Mouse (Mus musculus): ENCODE measurements around the gene Ptprb.

- TF ChIP-seq CTCF (IDR thresholded peaks at IDR 0.05; ENCODE audit: control insufficient read depth, insufficient read depth, insufficient read length) (no peak), USF1 (IDR thresholded peaks at IDR 0.05; ENCODE audit: low read depth) (no peak)
Measured at GRCm38 (mm10) chr10:116364759-116365158, 89.4 kb downstream of the Ptprb start.
